Mouse (Mus musculus): Measurements from ENCODE around the gene Zc3hav1. TPM values are rescaled to one million over a fixed set of nuclear protein-coding genes. Genes with fewer than 3 reads are reported as not detected.
A peak's percentile ranks its signal among the peaks of the same experiment; 100 is the strongest.

Gene Zc3hav1
- polyA plus RNA-seq, 1 experiment = 12.2 TPM

- Histone ChIP-seq H3K4me1 (ENCODE audit: control insufficient read depth, insufficient read depth, low read length) (no peaks in the 10 kb centered on the region), H3K27me3 (replicated peaks; ENCODE audit: control insufficient read depth, insufficient read depth, low read length) (no peaks in the 10 kb centered on the region), H3K36me3 (ENCODE audit: control insufficient read depth, insufficient read depth, low read length) (no peaks in the 10 kb centered on the region), H3K4me3 (ENCODE audit: insufficient read depth, low read depth, low read length) (no peak overlapping the region), H3K27ac (ENCODE audit: insufficient read depth, low read depth, low read length) (no peak overlapping the region)
- WGBS = 78% methylated on average over 4 of the region's 4 CpGs
- DNase-seq = no peak
- no peak for TF ChIP-seq CTCF (conservative IDR thresholded peaks at IDR 0.05; ENCODE audit: insufficient read depth, insufficient read length, low read depth, low read length)
- no peak for TF ChIP-seq POLR2A (IDR thresholded peaks at IDR 0.05; ENCODE audit: low read depth, low read length)
Observed at GRCm38 (mm10) chr6:38351930-38352329, 2.5 kb downstream of the Zc3hav1 start.

DNA sequence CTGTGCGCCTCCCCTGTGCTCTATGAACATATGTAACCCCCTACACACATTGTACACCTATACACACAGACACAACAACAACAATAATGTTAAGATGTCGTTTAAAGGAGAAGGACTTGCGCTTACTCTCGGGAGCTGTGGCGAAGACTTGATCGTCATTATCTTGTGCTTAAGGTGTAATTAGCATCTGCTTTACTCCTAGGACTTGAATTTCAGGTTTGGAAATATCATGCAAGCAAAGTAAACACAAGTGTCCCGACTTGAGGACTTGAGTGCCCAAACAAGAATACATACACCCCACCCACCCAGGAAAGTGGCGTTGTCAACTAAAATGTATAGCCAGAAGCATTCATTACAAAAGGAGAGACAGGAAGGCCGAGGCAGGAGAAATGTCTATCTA lies 4.6 kb downstream of the Zc3hav1 start:
- Histone ChIP-seq H3K27ac (ENCODE audit: insufficient read depth, low read depth, low read length) (no peak overlapping the region), H3K4me1 (ENCODE audit: control insufficient read depth, insufficient read depth, low read length) (0 out of 2 replicates have a peak, but pooled peaks cover 5% of the 10 kb centered on the region), H3K36me3 (ENCODE audit: control insufficient read depth, insufficient read depth, low read length) (no peaks in the 10 kb centered on the region), H3K27me3 (replicated peaks; ENCODE audit: control insufficient read depth, insufficient read depth, low read length) (no peaks in the 10 kb centered on the region), H3K4me3 (ENCODE audit: insufficient read depth, low read depth, low read length) (no peak overlapping the region)
- 78% methylated on average over 9 of the region's 9 CpGs for WGBS
- no peak for DNase-seq
- TF ChIP-seq CTCF (conservative IDR thresholded peaks at IDR 0.05; ENCODE audit: insufficient read depth, insufficient read length, low read depth, low read length) (no peak), POLR2A (IDR thresholded peaks at IDR 0.05; ENCODE audit: low read depth, low read length) (no peak)

GRCm38 (mm10) chr6:38348811-38349453 lies 5.5 kb downstream of the Zc3hav1 start:
- Histone ChIP-seq H3K4me1 (ENCODE audit: control insufficient read depth, insufficient read depth, low read length) (0 out of 2 replicates have a peak, but pooled peaks cover 5% of the 10 kb centered on the region), H3K4me3 (ENCODE audit: insufficient read depth, low read depth, low read length) (no peak overlapping the region), H3K27me3 (replicated peaks; ENCODE audit: control insufficient read depth, insufficient read depth, low read length) (no peaks in the 10 kb centered on the region), H3K27ac (ENCODE audit: insufficient read depth, low read depth, low read length) (no peak overlapping the region), H3K36me3 (ENCODE audit: control insufficient read depth, insufficient read depth, low read length) (no peaks in the 10 kb centered on the region)
- WGBS = 89% methylated on average over 6 of the region's 6 CpGs
- DNase-seq = no peak
- TF ChIP-seq POLR2A (IDR thresholded peaks at IDR 0.05; ENCODE audit: low read depth, low read length) = no peak
- TF ChIP-seq CTCF (conservative IDR thresholded peaks at IDR 0.05; ENCODE audit: insufficient read depth, insufficient read length, low read depth, low read length) = no peak

DNA sequence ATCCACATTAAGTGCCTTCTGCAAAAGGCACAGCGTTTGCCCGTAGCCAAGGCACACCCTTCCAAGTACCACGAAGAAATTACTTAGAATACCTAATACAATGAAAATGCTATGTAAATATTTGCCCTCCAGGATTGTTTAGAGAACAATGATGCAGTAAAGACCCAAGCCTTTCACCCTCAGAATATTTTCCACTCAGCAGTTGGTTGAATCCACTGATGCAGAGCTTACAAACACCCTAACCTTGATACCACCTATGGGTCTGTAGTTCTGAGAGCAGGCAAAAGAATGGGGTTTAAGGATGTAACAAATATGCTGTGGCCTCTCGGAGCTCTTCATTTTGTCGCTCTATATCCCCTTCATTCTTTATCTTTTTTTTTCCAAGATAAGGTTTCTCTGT lies 6.5 kb downstream of the Zc3hav1 start:
- TF ChIP-seq POLR2A (IDR thresholded peaks at IDR 0.05; ENCODE audit: low read depth, low read length) = no peak
- no peak for TF ChIP-seq CTCF (conservative IDR thresholded peaks at IDR 0.05; ENCODE audit: insufficient read depth, insufficient read length, low read depth, low read length)
- Histone ChIP-seq H3K36me3 (ENCODE audit: control insufficient read depth, insufficient read depth, low read length) (no peaks in the 10 kb centered on the region), H3K4me3 (ENCODE audit: insufficient read depth, low read depth, low read length) (no peak overlapping the region), H3K27ac (ENCODE audit: insufficient read depth, low read depth, low read length) (no peak overlapping the region), H3K4me1 (ENCODE audit: control insufficient read depth, insufficient read depth, low read length) (0 out of 2 replicates have a peak, but pooled peaks cover 5% of the 10 kb centered on the region), H3K27me3 (replicated peaks; ENCODE audit: control insufficient read depth, insufficient read depth, low read length) (no peaks in the 10 kb centered on the region)
- DNase-seq = no peak
- WGBS = 86% methylated on average over 5 of the region's 5 CpGs

DNA sequence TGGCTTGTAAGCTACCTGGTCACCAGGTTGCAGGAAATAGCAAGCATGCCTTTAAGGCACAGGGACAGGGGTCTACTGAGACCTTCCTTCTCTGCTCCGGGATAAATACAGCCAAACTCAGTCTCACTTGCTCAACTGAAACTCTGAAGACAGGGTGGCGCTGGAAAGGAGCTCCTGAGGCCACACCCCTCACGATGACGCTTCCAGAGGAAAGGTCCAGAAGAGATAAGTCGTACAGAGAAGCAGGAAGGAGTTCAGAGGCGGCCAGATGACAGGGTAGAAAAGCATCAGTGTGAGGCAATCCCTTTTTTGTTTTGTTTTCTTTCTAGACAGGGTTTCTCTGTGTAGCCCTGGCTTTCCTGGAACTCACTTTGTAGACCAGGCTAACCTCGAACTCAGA lies 8.6 kb downstream of the Zc3hav1 start:
- no peak overlapping the region for H3K4me3 ChIP-seq (ENCODE audit: insufficient read depth, low read depth, low read length)
- 43% methylated on average over 7 of the region's 7 CpGs for WGBS
- DNase-seq = peak; percentile 59
- no peaks in the 10 kb centered on the region for H3K27me3 ChIP-seq (replicated peaks; ENCODE audit: control insufficient read depth, insufficient read depth, low read length)
- H3K36me3 ChIP-seq (ENCODE audit: control insufficient read depth, insufficient read depth, low read length) = no peaks in the 10 kb centered on the region
- H3K4me1 ChIP-seq (ENCODE audit: control insufficient read depth, insufficient read depth, low read length) = 0 out of 2 replicates have a peak, but pooled peaks cover 8% of the 10 kb centered on the region
- H3K27ac ChIP-seq (ENCODE audit: insufficient read depth, low read depth, low read length) = no peak overlapping the region
- TF ChIP-seq CTCF (conservative IDR thresholded peaks at IDR 0.05; ENCODE audit: insufficient read depth, insufficient read length, low read depth, low read length) (no peak), POLR2A (IDR thresholded peaks at IDR 0.05; ENCODE audit: low read depth, low read length) (no peak)

DNA sequence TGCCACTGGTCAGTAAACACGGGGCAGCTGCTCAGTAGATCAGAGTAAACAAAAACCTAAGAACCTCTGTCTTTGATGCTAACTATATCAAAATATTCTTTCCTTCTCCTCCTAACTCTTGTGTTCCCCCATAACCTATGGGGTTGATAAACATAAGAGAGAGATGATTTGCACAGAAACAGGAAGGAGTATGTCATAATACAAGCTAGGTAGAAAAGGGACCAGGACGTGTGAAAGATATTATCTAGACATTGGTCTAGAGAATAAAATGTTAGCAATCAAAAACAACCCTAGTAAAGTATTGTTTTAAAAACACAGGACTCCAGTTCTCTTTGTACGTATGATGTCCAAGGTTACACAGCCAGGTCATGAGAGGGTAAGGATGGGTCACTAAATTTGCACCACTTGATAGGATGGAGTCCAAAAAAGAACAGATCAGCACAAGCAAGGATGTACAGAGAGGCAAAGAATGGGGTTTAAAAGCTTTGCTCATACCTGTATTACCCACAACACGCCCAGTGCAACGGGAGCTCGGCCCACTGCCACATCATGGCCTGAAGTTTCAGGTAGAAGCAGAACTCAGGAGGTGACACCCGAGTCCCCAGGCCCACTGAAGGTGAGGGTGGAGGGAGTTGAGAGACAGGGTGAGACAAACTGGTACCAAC lies 10.3 kb downstream of the Zc3hav1 start:
- Histone ChIP-seq H3K4me1 (ENCODE audit: control insufficient read depth, insufficient read depth, low read length) (0 out of 2 replicates have a peak, but pooled peaks cover 8% of the 10 kb centered on the region), H3K27ac (ENCODE audit: insufficient read depth, low read depth, low read length) (no peak overlapping the region), H3K4me3 (ENCODE audit: insufficient read depth, low read depth, low read length) (no peak overlapping the region), H3K27me3 (replicated peaks; ENCODE audit: control insufficient read depth, insufficient read depth, low read length) (no peaks in the 10 kb centered on the region), H3K36me3 (ENCODE audit: control insufficient read depth, insufficient read depth, low read length) (no peaks in the 10 kb centered on the region)
- WGBS = 85% methylated on average over 7 of the region's 7 CpGs
- DNase-seq = no peak
- no peak for TF ChIP-seq CTCF (conservative IDR thresholded peaks at IDR 0.05; ENCODE audit: insufficient read depth, insufficient read length, low read depth, low read length)
- TF ChIP-seq POLR2A (IDR thresholded peaks at IDR 0.05; ENCODE audit: low read depth, low read length) = no peak

DNA sequence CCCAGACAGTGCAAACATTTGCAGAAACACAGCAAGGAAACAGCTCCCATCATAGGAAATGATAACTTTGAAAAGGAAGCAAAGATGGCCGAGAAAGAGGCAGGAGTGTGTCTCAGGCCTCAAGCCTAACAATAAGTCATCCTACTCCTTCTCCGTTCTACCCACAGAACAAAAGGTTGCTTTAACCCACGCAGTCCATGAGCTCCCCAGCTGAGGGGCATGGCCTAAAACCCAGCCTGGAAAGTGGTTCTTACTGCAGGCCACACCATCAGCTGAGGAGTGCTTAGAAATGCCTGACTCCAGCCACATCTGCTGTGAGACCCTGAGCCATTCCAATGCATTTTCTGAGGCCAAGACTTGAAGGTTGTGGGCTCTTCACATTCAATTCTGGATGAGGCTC lies 10.8 kb downstream of the Zc3hav1 start:
- H3K4me1 ChIP-seq (ENCODE audit: control insufficient read depth, insufficient read depth, low read length) = 0 out of 2 replicates have a peak, but pooled peaks cover 8% of the 10 kb centered on the region
- no peaks in the 10 kb centered on the region for H3K36me3 ChIP-seq (ENCODE audit: control insufficient read depth, insufficient read depth, low read length)
- no peak for DNase-seq
- H3K27ac ChIP-seq (ENCODE audit: insufficient read depth, low read depth, low read length) = no peak overlapping the region
- no peak for TF ChIP-seq POLR2A (IDR thresholded peaks at IDR 0.05; ENCODE audit: low read depth, low read length)
- TF ChIP-seq CTCF (conservative IDR thresholded peaks at IDR 0.05; ENCODE audit: insufficient read depth, insufficient read length, low read depth, low read length) = no peak
- no peak overlapping the region for H3K4me3 ChIP-seq (ENCODE audit: insufficient read depth, low read depth, low read length)
- 50% methylated on average over 3 of the region's 3 CpGs for WGBS
- H3K27me3 ChIP-seq (replicated peaks; ENCODE audit: control insufficient read depth, insufficient read depth, low read length) = no peaks in the 10 kb centered on the region
